ENCODE assay signal across 1 mouse cellular context in the genomic region with DNA sequence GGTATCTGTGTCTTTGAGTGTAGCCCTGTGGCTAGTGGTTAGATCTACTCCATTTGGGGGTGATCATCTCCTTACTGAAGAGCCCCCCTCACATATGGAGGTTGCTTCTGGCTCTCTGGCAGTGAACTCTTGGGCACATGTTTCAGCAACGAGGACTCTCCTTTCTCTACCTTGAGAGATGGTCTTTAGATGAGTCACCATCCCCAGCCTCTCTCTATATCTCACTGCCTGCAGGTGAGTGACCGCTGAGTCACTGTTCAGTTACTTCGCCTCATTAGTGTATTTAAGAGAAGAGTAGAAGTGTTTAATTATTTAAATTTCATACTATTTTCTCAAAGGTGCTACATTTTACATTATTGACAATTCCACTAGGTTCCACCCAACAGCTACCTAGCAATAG.
TF ChIP-seq lines count a peak whose summit lies in the region.

No protein-coding gene starts in this region.

TF ChIP-seq in CH12.LX, 34 proteins besides CTCF, POLR2A, EP300 and RAD21:
- peak; percentile 35; the same call in 1 of the 2 replicates for TF ChIP-seq JUND (conservative IDR thresholded peaks at IDR 0.05; ENCODE audit: low read depth, low read length)
- 0 out of 2 replicates have a peak, but pooled peaks have one; percentile 23 for TF ChIP-seq BHLHE40 (IDR thresholded peaks at IDR 0.05; ENCODE audit: low read depth, low read length)
- TF ChIP-seq MYC (IDR thresholded peaks at IDR 0.05; ENCODE audit: low read depth, low read length) = peak; percentile 59; the same call in 1 of the 2 replicates
- peak; percentile 69; the same call in 1 of the 2 replicates for TF ChIP-seq MAFK (IDR thresholded peaks at IDR 0.05; ENCODE audit: insufficient replicate concordance, low read length)
- TF ChIP-seq SMC3 (IDR thresholded peaks at IDR 0.05; ENCODE audit: low read depth, low read length) = no peak
- TF ChIP-seq RCOR1 (conservative IDR thresholded peaks at IDR 0.05; ENCODE audit: low read depth, low read length) = no peak
- peak; percentile 34; the same call in 1 of the 2 replicates for TF ChIP-seq MXI1 (IDR thresholded peaks at IDR 0.05; ENCODE audit: low read depth, low read length)
